Mouse (Mus musculus): ENCODE measurements at regions not wholly inside any gene's neighbourhood (a gene's known extent, or its start where the extent isn't known, plus 50 kb on each side); places are given as distances from the start of the nearest gene placed in this dataset.

DNA sequence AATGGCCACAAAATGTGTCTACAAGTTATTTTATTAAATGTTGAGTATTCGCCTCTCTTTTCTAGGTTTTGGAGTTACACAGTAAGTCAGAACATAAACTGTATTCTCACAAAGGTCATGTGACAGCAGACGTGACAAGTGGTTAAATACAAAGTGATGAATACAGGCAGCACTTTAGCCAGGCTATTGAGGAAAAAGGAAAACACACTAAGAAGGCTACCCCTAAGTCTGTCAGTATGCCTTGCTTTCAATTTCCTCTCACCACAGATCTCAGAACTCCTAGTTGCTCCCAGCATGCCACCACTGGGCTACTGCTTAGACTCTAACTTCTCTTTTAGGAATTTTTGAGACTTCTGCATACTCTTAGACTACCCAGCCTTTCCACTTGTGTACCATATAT is 297.9 kb upstream of the Pex5l start:
- Histone ChIP-seq H3K4me2 (no peak overlapping the region), H3K27ac (no peak overlapping the region), H3K4me1 (no peaks in the 10 kb centered on the region), H3K9me3 (replicated peaks) (no peaks in the 10 kb centered on the region), H3K36me3 (no peaks in the 10 kb centered on the region), H3K4me3 (replicated peaks) (no peak overlapping the region), H3K9ac (no peak overlapping the region), H3K27me3 (no peaks in the 10 kb centered on the region)
- WGBS: 71% methylated on average over 2 of the region's 2 CpGs
- no peak for ATAC-seq (replicated peaks; ENCODE audit: low FRiP score)

DNA sequence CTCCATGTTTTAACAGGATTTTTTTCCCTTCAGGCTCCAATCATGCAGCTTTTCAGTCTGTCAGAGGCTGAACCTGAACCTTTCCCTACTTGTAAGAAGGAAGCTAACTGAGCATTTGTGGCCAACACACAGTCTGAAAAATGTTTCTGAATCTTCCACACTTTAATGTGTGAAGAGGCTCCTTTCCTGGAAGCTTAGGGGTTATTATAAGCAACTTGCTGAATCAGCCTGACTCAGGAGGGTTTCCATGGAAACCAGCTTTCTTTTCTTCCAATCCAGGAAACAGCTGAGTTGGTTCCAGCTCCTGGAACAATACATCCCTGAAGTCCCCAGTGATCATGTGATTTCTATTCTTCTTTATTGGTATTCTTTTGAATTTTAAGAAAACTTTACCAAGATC is 297.5 kb upstream of the Pex5l start:
- ATAC-seq (replicated peaks; ENCODE audit: low FRiP score): no peak
- H3K4me1 ChIP-seq: no peaks in the 10 kb centered on the region
- no peaks in the 10 kb centered on the region for H3K27me3 ChIP-seq
- H3K36me3 ChIP-seq: no peaks in the 10 kb centered on the region
- H3K27ac ChIP-seq: no peak overlapping the region
- H3K9ac ChIP-seq: no peak overlapping the region
- no peak overlapping the region for H3K4me3 ChIP-seq (replicated peaks)
- no peak overlapping the region for H3K4me2 ChIP-seq
- H3K9me3 ChIP-seq (replicated peaks): no peaks in the 10 kb centered on the region

DNA sequence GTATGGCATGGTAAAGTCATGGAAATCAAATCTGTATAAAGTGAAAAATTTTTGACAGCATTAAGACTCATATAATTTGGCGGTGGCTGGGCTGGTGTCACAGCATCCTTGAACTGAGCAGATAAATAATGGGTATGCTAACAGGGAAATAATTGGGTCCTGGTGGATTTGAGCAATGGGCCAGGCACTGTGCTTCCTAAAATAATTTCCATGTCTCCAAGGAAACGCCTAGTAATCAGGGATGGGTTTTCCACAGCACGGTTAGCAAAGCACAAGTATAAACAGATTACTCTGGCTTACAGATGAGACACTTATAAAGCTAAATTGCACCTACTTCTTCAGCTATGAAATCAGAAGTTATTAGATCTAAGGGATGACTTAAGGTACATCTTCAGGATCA is 273.9 kb upstream of the Pex5l start:
- no peaks in the 10 kb centered on the region for H3K27me3 ChIP-seq
- H3K9me3 ChIP-seq (replicated peaks): no peaks in the 10 kb centered on the region
- WGBS: 77% methylated on average over 3 of the region's 3 CpGs
- no peak overlapping the region for H3K9ac ChIP-seq
- ATAC-seq (replicated peaks; ENCODE audit: low FRiP score): no peak
- H3K4me2 ChIP-seq: no peak overlapping the region
- no peak overlapping the region for H3K27ac ChIP-seq
- H3K4me1 ChIP-seq: no peaks in the 10 kb centered on the region
- no peak overlapping the region for H3K4me3 ChIP-seq (replicated peaks)
- H3K36me3 ChIP-seq: no peaks in the 10 kb centered on the region

DNA sequence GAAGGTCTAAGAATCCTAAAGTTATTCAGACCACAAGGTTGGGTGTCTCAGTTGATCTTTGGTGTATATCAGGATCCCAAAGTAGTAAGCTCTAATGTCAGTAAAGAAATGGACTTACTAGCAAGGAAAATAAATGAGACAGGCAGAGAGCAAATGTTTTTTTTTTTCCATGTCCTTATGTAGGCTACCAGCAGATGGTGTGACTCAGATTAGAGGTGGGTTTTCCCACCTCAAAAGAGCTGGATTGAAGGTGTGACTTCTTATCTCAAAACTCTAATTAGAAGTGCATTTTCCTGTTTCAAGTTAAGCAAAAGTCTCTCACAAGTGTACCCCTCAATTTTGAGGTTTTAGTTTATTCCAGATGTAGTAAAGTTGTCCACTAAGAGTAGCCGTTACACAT is 273.3 kb upstream of the Pex5l start:
- H3K27me3 ChIP-seq: no peaks in the 10 kb centered on the region
- no peak overlapping the region for H3K4me2 ChIP-seq
- H3K9me3 ChIP-seq (replicated peaks): no peaks in the 10 kb centered on the region
- no peaks in the 10 kb centered on the region for H3K4me1 ChIP-seq
- ATAC-seq (replicated peaks; ENCODE audit: low FRiP score): no peak
- H3K9ac ChIP-seq: no peak overlapping the region
- H3K4me3 ChIP-seq (replicated peaks): no peak overlapping the region
- no peaks in the 10 kb centered on the region for H3K36me3 ChIP-seq
- H3K27ac ChIP-seq: no peak overlapping the region
- 87% methylated on average over 1 of the region's 1 CpGs for WGBS

DNA sequence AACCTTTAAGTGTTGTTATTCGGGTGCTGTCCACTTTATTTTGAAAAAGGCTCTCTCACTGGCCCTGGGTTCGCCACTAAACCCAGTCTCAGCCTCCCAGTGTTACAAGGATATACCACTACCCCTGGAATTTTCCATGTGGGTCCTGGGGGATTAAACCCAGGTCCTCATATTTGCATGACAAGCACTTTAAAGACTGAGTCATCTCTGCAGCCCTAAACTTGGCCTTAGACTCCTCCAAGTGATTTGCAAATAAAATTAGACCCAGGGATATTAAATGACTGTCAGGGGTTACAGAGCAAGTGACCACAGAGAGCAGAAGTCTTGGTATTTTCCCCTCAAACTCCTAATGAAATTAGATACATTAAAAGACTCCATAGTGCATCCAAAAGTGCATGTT is 258.9 kb upstream of the Pex5l start:
- Histone ChIP-seq H3K36me3 (no peaks in the 10 kb centered on the region), H3K4me2 (no peak overlapping the region), H3K9ac (no peak overlapping the region), H3K27me3 (no peaks in the 10 kb centered on the region), H3K9me3 (replicated peaks) (no peaks in the 10 kb centered on the region), H3K4me1 (no peaks in the 10 kb centered on the region), H3K27ac (no peak overlapping the region), H3K4me3 (replicated peaks) (no peak overlapping the region)
- 75% methylated on average over 2 of the region's 2 CpGs for WGBS
- no peak for ATAC-seq (replicated peaks; ENCODE audit: low FRiP score)

DNA sequence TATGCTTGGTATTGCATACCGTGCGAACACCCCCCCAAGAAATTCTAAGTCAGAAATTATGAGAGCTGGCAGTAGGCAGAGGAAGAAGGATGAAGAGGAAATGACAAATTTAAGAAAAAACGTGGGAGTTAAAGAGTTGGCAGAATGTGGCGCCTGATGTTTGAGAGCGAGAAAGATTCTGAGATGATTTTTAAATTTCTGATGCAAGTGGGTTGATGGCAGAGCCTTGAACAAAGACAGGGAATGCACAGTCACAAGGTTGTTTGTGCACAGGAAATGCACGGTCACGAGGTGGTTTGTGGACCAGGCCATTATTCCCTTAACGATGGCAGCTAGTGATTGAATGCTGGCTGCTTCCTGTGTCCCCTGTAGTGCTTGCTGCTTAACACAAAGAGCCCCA is 256.3 kb upstream of the Pex5l start:
- H3K27ac ChIP-seq: no peak overlapping the region
- H3K9ac ChIP-seq: no peak overlapping the region
- H3K4me3 ChIP-seq (replicated peaks): no peak overlapping the region
- H3K27me3 ChIP-seq: no peaks in the 10 kb centered on the region
- H3K36me3 ChIP-seq: no peaks in the 10 kb centered on the region
- no peak overlapping the region for H3K4me2 ChIP-seq
- H3K4me1 ChIP-seq: no peaks in the 10 kb centered on the region
- WGBS: 62% methylated on average over 8 of the region's 8 CpGs
- no peaks in the 10 kb centered on the region for H3K9me3 ChIP-seq (replicated peaks)
- no peak for ATAC-seq (replicated peaks; ENCODE audit: low FRiP score)

DNA sequence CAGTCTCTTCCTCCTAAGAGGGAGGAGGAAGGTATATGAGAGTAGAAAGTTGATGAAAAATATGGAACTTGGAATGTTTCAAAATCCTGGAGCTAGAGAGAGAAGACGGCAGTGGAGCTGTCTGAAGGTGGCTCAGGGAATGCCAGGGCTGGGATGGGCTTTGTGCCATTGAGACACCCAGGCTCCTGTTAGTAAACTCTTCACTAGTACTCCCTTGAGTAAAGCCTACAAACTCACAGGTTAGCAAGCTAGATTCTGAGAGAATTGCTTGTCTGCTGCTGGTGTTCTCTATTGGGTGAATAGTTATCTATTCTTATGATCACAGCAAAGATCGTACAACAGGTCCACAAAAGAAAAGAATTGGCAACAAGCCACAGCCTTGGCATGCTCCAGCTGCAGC is 255.3 kb upstream of the Pex5l start:
- Histone ChIP-seq H3K27me3 (no peaks in the 10 kb centered on the region), H3K4me1 (no peaks in the 10 kb centered on the region), H3K4me3 (replicated peaks) (no peak overlapping the region), H3K9me3 (replicated peaks) (no peaks in the 10 kb centered on the region), H3K4me2 (no peak overlapping the region), H3K36me3 (no peaks in the 10 kb centered on the region), H3K9ac (no peak overlapping the region), H3K27ac (no peak overlapping the region)
- WGBS: 74% methylated on average over 2 of the region's 2 CpGs
- no peak for ATAC-seq (replicated peaks; ENCODE audit: low FRiP score)

DNA sequence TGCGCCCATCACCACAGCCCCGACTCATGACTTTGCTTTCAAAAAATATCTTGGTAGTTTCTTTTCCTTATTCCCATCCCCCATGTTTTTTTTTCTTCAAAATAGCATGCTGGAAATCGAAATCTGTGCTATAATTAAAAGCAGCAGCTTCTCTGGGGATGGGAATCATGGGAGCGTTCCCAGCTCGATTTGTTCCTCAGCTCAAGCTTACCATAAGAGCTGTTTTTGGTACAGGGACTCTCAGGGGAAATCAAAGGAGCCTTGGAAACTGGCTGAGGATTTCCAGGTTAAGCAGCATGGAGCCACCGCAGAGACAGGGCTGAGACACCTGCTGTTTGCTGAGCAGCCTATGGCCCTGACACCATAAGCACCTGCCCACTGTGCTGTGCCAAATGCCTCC is 254.2 kb upstream of the Pex5l start:
- H3K4me3 ChIP-seq (replicated peaks): no peak overlapping the region
- H3K27ac ChIP-seq: no peak overlapping the region
- H3K4me2 ChIP-seq: no peak overlapping the region
- no peaks in the 10 kb centered on the region for H3K9me3 ChIP-seq (replicated peaks)
- no peaks in the 10 kb centered on the region for H3K36me3 ChIP-seq
- 79% methylated on average over 6 of the region's 6 CpGs for WGBS
- no peak overlapping the region for H3K9ac ChIP-seq
- no peak for ATAC-seq (replicated peaks; ENCODE audit: low FRiP score)
- H3K4me1 ChIP-seq: no peaks in the 10 kb centered on the region
- H3K27me3 ChIP-seq: no peaks in the 10 kb centered on the region

DNA sequence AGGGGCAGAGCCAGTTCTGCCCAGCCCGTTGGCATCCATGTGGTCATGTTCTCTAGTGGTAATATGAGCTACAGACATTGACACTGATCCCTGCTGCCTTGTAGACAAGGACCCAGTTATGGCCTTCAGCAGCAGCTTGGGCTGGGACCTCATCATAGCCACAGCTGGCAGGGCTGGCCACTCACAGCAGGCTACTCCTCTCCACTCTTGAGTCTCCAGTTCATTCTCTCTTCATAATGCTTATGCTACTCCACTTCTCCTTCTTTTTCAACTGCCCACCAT is 249.4 kb upstream of the Pex5l start:
- H3K4me3 ChIP-seq (replicated peaks): no peak overlapping the region
- H3K9ac ChIP-seq: no peak overlapping the region
- no peaks in the 10 kb centered on the region for H3K27me3 ChIP-seq
- H3K4me2 ChIP-seq: no peak overlapping the region
- H3K9me3 ChIP-seq (replicated peaks): no peaks in the 10 kb centered on the region
- ATAC-seq (replicated peaks; ENCODE audit: low FRiP score): no peak
- WGBS: 68% methylated on average over 1 of the region's 1 CpGs
- H3K27ac ChIP-seq: no peak overlapping the region
- H3K36me3 ChIP-seq: no peaks in the 10 kb centered on the region
- no peaks in the 10 kb centered on the region for H3K4me1 ChIP-seq

DNA sequence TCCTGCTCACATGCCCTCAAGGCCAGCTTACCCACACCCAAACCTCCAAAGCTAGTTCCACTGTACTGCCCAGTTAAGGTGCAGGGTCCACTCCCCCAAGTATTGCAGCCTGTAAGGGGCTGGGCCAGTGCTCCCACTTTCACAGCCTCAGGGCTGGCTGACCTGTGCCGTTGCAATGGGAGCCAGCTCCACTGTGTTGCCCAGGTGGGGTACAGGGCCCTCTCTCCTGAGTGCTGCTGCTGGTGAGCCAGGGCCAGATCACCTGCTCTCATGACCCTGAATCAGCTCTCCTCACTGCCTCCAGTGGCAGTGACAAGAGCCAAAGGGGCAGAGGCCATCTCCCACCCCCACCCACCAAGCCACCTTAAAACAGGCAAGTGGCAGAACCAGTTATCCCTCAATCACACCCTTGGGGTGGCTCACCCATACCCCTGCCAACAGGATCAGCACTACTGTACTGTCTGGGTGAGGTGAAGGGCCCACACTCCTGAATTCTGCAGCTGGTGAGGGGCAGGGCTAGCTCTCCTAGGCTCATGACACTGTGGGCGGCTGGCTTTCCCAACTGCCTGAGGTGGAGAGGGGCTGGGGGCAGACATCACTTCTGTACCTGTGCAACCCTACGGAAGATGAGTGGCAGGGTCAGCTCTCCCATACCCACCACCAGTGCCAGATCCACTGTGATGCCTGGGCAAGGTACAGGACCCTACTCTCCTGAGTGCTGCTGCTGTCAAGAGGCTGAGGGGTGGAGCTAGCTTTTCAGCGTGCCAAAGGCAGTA is 248.9 kb upstream of the Pex5l start:
- H3K9ac ChIP-seq: no peak overlapping the region
- no peaks in the 10 kb centered on the region for H3K27me3 ChIP-seq
- H3K4me1 ChIP-seq: no peaks in the 10 kb centered on the region
- no peak overlapping the region for H3K4me2 ChIP-seq
- no peaks in the 10 kb centered on the region for H3K9me3 ChIP-seq (replicated peaks)
- no peak overlapping the region for H3K4me3 ChIP-seq (replicated peaks)
- no peaks in the 10 kb centered on the region for H3K36me3 ChIP-seq
- WGBS: 84% methylated on average over 4 of the region's 4 CpGs
- 0 out of 2 replicates have a peak, but pooled peaks have one; percentile 6 for ATAC-seq (replicated peaks; ENCODE audit: low FRiP score)
- no peak overlapping the region for H3K27ac ChIP-seq

DNA sequence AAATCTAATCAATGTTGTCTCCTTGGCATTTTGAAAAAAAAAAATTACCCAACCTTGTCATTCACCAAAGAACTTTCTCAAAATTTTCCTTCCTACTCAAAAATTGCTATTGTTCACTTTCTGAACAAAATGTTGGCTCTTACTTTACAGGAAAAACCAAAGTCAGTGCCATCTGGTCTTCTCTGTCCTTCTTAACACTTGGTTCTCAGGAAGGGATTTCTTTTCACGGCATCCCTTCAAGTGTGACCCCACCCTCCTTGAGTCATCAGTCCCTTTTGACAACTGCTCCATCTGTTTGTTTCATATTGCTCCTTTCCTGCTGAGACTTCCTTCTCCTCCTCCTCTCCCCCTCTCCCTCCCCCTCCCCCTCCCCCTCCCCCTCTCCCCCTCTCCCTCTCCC is 245.1 kb upstream of the Pex5l start:
- H3K36me3 ChIP-seq: no peaks in the 10 kb centered on the region
- H3K9me3 ChIP-seq (replicated peaks): no peaks in the 10 kb centered on the region
- no peak overlapping the region for H3K4me3 ChIP-seq (replicated peaks)
- no peaks in the 10 kb centered on the region for H3K27me3 ChIP-seq
- no peak for ATAC-seq (replicated peaks; ENCODE audit: low FRiP score)
- no peak overlapping the region for H3K9ac ChIP-seq
- no peak overlapping the region for H3K4me2 ChIP-seq
- H3K27ac ChIP-seq: no peak overlapping the region
- 31% methylated on average over 1 of the region's 1 CpGs for WGBS
- H3K4me1 ChIP-seq: no peaks in the 10 kb centered on the region

DNA sequence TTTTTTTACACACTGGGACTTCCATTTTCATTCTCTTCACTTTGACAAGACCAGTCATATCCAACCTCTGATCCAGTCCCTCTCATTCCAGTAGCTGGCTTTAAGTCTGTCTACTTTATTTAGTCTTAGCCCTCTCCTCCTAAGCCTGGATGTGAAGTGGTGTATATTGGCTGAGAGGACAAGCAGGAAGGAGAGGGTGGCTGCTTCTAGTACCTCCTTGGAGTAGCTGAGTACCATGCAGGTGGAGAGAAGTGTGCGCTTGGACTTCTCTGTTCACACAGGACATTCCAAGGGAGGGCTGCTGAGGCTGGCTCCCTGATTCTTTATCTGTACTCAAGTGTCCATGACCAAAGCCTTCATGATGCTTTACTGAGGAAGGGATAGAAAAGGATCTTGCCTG is 240.6 kb upstream of the Pex5l start:
- Histone ChIP-seq H3K27ac (no peak overlapping the region), H3K9ac (no peak overlapping the region), H3K4me1 (no peaks in the 10 kb centered on the region), H3K36me3 (no peaks in the 10 kb centered on the region), H3K4me2 (no peak overlapping the region), H3K9me3 (replicated peaks) (no peaks in the 10 kb centered on the region), H3K27me3 (no peaks in the 10 kb centered on the region), H3K4me3 (replicated peaks) (no peak overlapping the region)
- WGBS: 88% methylated on average over 1 of the region's 1 CpGs
- no peak for ATAC-seq (replicated peaks; ENCODE audit: low FRiP score)

DNA sequence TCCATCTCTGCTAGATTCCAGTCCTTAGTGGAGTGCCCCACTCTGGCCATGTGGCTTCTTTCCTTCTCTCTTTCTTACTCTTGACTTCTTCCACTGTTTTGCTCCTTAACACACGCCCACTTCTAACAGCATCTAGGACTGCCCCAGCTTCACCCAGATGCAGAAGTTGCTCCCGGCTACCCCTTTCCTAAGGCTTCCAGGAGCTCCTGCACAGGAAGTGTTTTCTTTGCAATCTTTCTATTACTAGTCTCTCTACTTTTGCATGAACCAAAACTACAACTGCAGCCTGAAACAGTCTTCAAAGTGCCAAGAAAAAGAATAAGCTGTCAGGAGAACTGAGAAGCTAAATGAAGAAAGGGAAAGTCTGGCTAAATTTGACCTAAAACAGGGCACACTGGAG is 236.6 kb upstream of the Pex5l start:
- H3K27ac ChIP-seq: no peak overlapping the region
- no peaks in the 10 kb centered on the region for H3K4me1 ChIP-seq
- no peaks in the 10 kb centered on the region for H3K9me3 ChIP-seq (replicated peaks)
- no peak overlapping the region for H3K4me3 ChIP-seq (replicated peaks)
- H3K9ac ChIP-seq: no peak overlapping the region
- no peaks in the 10 kb centered on the region for H3K27me3 ChIP-seq
- H3K4me2 ChIP-seq: no peak overlapping the region
- WGBS: 67% methylated on average over 2 of the region's 2 CpGs
- no peak for ATAC-seq (replicated peaks; ENCODE audit: low FRiP score)
- no peaks in the 10 kb centered on the region for H3K36me3 ChIP-seq
